Mouse (Mus musculus): Measurements from ENCODE around the gene Btbd1.
A peak's percentile ranks its signal among the peaks of the same experiment; 100 is the strongest.
"Not testable (repeated sequence)": the region's sequence is repeated elsewhere in the genome, so short reads cannot be mapped to it uniquely, and the experiment has no call there.

The Btbd1 gene

DNA sequence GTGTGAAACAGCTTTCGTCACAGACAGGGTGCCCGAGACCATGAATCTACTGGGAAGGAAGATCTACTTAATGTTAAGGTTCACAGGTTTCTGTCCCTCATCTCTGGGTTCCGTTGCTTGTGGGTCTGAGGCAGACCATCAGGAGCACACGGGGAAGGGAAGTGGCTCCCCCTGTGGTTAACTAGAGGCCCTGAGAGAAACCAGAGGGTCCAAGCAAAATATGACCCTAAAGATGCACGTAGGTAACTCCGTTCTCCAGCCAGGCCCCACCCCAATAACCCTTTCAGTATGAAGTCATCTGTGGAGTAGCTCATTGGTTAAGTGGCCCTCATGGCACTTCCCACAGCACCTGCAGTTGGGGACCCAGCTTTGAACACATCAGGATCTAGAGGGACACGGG, 20.4 kb upstream of the Btbd1 start:
- DNase-seq (ENCODE audit: low spot score): no peak

DNA sequence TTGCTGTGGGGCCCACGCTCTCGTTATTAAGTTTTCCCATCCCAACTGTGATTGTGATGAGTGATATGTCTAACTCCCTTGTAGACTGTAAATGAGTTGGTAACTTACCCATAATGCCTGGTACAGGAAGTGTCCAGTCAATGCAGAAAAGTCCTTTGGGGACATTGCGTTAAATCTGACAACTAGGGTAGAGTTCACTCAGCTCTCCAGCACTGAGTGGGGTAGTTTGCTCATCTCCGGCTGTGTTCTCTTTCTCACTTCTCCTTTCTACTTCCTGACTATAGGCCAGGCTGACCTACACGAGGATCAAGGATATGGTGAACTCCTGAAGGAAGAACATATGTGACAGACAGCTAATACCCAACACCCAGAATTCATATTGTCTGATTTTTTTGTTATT, 20.0 kb upstream of the Btbd1 start:
- no peak for DNase-seq (ENCODE audit: low spot score)

DNA sequence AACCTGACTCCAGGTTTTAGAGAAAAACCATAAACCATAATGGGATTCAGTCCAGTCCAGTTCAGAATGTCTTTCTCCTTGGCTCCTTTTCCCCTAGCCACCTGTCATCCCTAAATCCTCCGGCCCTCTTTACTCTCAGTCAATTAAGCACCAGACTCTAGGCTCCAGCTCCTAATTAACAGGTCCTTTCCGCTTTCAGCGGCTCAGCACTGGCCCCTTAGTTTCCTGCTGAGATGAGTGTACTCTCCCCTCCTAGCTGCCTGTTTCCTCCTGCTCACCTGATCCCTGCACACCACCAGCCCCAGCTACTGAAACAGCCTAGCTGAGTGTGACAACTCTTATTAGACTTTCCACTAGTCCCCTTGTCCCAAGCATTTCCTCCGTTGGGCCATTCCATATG, 18.5 kb upstream of the Btbd1 start:
- no peak for DNase-seq (ENCODE audit: low spot score)

DNA sequence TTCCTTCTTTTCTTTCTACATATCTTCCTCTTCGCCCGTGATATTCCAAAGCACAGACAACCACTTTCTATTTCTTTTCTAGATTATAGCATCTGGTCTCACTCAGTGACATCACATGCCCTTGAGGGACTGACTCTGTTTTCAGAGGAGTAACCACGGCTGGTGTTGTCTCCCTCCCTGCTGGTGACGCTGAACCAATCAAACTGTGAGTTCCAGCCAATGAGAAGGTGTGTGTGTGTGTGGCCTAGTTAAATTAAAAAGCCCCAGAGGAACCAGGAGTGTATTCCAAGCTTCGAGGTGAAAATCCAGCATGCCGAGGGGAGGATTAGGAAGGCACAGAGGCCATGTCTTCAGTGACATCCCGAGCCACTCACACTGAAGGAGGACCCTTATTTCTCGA, 17.8 kb upstream of the Btbd1 start:
- DNase-seq (ENCODE audit: low spot score): no peak

DNA sequence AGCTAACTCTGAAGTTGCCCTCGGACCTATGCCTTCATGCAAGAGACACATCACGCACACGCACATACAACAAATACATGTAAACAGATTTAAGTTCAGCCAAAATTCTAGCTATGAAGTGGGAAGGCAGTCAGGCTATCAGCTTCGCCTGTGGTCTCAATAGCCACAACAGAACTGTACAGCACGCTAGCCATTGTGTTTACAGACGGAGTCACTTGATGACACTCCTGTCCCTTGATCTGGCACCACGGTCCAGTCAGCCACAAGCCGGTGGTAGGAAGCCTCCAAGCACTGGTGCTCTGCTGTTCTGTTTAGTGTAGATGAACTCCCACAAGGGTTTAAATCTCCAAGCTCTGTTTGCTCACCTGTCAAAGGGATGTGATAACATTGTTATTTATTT, 16.8 kb upstream of the Btbd1 start:
- DNase-seq (ENCODE audit: low spot score): no peak

DNA sequence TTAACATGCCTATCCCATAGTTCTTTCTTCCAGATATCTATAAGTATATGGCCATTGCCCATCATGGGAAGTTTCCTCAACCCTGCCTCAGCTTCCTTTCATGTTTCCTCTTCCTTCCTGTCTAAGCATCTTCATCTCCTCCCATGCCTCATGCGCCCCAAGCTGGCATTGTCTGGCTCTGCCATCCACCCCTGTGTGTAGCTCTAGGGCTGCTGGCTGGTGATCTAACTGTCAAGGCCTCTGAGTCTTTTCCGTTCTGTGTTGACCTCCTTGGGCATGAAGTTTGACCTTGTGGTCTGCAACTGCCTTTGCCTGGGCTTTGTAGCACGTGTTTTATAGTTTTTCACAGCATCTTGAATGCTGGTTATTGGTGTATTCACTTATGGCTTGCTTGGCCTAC, 16.1 kb upstream of the Btbd1 start:
- no peak for DNase-seq (ENCODE audit: low spot score)

DNA sequence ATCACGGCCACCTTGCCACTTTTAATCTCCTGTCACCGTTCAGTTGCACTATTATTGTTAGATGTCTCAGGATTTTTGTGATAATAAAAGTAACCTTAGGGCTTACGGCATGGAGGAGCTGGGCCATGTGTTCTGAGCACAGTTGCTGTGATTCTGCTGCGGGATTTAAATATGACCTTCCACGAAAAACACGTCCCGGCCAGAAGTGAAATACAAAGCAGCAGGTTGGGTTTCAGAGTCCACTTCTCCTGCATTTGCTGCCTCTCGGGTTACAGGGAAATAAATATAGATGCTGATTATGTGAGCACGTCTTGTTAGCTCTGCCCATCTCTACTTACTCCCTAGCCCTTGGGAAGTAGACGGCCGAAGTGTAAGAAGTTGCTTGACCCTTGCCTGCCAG, 15.6 kb upstream of the Btbd1 start:
- no peak for DNase-seq (ENCODE audit: low spot score)

DNA sequence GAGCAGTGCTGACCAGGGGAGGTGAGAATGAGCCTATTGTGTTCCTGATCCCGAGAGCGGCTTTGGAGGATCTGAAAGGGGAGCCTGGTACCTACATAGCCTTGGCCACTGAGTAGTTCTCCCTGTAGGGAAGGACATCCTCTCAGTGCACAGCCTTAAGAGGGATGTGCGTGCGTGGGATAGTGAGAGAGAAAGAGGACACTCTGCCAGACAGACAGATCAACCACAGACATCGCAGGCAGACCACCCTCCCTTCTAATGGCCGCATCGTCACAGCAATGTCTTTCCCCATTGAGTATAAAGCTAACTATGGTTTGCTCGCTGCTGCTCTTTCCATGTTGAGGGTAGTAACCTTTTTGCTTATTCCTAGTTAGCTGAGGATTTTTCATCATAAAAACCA, 14.7 kb upstream of the Btbd1 start:
- DNase-seq (ENCODE audit: low spot score): no peak

DNA sequence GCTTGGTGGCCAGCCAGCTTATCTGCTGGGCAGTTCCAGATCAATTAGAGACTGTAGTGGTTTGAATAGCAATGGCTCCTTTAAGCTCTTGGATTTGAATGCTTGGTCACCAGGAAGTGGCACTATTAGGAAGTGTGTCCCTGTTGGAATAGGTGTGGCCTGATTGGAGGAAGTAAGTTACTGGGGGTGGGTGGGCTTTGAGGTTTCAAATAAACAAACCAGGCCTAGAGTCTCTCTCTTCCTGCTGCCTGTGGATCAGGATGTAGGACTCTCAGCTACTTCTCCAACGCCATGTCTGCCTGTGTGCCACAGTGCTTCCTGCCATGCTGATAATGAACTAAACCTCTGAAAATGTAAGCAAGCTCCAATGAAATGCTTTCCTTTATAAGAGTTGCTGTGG, 13.8 kb upstream of the Btbd1 start:
- no peak for DNase-seq (ENCODE audit: low spot score)

DNA sequence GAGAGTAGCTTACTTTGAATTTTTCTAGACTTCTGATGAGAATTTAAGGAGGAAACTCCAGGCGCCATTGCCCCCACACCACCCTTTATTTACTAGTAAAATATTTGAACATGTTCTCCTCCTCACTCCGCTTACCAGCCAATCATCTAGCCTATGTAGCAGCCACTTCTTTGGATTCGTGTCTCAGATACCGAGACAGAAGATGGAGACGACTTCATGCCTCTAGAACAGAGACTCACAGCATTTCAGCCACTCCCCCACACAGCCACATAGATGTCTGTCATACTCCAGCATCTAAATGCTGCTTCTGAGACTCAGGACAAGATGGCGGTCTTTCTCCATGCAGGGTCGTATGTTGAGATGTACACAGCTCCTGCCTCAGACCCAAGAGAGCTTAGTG, 12.9 kb upstream of the Btbd1 start:
- no peak for DNase-seq (ENCODE audit: low spot score)

DNA sequence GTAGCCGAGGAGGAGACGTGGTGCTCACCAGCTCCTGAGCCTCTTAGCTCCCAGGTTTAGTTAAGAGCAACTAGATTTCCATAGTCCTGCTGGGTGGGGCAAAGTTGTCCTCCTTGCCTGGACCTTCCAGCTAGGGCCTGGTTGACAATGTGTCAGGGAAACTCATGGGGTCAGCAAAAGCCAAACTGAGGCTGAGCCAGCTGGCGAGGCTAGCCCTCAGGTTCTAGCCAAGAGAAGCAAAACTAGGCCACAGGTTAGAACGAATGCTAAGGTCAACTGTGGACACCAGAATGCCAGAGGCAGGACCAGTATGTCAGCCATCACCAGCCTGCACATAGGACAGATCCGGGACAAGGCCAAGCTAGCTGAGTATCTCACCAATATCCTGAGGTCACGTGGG, 12.2 kb upstream of the Btbd1 start:
- no peak for DNase-seq (ENCODE audit: low spot score)

DNA sequence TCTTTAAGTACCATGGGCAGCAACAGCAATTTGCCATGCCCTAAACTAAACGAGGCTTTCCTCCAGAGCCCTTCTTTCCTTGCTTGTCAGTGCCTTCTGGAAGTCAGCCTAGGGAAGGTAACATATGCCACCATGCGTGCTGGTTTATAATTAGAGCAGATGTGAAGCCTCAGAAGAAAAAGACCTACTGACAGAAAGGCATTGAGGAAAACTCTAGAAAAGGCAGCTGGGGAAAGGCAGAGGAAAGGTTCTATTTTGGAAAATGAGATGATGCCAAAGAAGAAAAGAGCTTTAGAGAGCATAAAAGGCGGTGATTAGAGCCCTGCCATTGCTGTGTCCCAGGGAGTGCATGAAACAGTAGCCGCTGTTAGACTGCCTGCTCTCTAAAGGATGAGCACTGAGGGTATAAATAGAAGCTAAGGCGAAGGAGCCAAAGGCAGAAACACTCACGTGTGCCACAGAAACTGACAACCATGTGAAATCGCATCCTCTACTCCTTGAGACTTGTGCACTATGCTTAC, 11.5 kb upstream of the Btbd1 start:
- no peak for DNase-seq (ENCODE audit: low spot score)

DNA sequence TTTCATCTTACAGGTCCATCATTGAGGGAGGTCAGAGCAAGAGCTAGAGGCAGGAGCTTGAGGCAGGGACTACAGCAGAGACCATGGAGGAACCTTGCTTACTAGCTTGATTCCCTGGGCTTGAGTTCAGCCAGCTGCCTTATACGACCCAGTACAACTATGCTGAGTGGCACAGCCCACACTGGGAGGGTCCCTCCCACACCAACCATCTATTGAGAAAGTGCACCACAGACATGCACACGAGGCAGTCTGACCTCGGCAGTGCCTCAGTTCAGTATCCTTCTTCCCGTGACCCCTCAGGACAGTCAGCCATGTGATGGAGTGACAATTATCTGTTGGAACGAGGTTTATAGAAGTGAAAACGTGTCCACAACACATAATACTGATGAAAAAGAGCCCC, 10.5 kb upstream of the Btbd1 start:
- no peak for DNase-seq (ENCODE audit: low spot score)

DNA sequence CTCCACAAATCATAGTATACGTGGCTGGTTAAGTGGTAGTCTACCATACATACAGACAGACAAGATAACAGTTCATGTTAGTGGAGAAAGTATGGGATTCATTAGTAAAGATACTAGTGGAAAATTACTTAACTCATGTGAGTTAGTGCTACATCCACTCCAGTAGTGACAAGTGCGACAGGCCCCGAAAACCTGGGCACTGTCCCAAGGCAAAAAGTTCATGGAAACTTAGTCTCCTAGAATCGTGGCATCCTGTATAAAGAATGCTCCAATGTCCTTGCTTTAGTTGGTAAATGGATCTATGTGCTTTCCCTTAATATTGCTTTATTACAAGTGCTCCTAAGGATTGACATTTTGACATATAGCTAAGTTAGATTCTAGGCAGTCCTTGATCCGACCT, 8.5 kb upstream of the Btbd1 start:
- DNase-seq (ENCODE audit: low spot score): not testable (repeated sequence)

DNA sequence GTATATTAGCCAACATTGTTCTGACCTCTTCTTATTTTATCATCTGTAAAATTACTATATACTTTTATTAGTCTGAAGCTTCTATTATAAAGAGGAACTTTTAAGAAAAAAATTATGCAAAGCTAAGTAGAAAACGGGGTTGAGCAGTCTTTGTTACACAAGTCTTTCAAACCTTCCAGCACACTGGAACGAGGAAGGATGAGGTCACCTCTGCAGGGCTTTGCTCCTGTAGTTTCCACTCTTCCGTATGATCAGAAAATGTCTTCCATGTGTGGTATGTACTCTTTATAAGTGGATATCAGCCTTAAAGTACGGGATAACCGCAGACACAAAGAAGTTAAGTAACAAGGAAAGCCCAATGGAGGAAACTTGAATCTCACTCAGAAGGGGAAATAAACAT, 6.2 kb upstream of the Btbd1 start:
- no peak for DNase-seq (ENCODE audit: low spot score)

DNA sequence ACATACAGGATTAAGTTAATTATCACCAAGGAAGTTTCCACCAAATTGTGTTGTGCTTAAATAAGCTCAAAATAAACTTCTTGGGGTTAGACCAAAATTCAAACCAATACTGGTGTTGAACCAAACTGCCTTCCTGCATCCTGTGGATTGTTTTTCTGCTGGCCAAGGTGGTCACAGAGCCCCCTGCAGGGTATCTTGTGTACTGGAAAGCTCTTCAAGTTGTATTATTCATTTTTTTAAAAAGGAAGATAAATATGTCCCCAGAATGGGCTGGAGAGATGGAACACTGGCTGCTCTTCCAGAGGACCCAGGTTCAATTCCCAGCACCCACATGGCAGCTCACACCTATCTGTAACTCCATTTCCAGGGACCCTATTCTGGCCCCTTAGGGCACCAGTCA, 5.6 kb upstream of the Btbd1 start:
- no peak for DNase-seq (ENCODE audit: low spot score)

DNA sequence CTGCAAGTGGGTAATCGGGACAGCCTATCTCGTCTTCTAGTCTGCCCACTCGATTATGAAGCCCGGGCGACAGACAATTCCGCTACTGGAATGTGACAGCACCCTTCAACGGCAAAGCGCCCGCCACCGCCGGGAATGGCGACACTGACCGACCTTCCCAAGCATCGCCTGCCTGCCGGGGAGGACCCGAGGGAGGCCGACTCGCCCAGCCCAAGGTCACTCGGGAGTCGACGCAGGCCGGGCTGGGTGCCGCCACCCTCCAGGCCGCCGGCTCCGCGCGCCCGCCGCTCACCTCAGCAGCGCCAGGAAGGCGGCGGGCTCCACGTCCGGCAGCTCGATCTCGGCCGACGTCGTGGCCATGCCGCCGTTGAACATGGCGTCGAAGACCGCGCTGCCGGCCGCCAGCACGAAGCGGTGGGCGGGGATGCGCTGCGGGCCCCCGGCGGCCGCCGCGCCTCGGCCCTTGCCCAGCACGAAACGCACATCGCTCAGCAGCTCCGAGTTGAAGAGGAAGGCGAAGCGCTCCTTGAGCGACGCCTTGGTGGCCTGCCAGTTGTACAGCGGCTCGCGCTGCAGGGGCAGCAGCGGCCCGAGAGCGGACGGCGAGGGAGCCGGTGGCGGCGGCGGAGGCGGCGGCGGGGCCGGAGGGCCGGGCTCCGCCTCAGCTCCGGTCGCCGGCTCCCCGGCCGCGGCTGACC, 401 bp downstream of the Btbd1 start:
- no peak for DNase-seq (ENCODE audit: low spot score)

DNA sequence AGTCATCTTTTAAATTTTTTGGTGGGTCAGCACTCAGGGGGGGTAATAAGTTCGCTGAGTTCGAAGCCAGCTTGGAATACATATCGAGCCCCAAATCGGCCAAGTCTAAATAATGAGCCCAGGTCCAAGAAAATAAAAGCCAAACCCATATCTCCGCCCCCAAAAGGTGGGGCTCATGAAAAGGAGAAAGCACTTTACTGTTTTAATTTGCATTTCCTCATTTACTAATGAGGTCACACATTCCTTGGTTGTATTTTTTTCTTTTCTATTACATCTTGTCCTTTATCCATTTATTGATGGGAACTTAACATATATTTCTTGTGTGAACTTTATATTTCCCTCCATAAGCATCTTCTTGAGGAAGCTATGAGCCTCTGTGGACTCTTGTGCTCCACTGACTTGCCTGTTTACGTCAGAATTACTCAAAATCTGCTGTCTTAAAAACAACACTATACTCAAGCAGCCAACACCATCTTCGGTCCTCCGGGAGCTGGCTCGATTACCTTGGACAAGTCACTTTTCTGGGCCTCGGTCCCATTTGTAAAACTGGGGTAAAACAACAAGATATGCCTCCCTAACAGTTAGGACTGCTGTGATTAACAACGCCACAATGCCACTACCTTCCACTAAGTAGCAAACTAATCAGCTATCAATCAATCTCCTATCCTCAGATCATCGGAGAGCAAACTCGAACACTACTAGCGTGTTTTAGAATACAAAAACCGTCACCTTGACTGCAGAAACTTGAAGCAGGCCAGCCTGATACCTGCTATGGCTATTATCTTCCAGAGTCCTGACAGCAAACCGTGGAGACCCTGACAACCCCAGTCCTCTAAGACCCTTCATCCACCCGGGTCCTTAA, 1.2 kb downstream of the Btbd1 start:
- DNase-seq (ENCODE audit: low spot score): no peak

DNA sequence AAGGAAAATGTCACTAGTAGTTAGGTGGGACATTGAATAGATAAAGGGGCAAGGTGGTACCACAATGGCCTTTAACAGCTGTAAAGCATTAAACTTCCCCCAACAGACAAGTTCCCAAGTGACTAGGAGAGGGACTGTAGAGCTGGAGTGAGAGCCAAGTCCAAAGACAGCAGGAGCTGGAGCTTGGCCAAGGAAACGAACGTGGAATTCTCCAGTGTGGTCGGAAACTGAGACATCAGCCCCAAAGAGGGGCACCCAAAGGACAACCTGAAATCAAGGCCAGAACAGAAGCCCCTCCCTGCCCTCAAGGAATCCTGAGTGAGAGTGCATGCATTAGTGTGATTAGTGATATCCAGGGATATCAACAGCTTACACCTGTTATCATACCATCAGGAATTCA, 3.9 kb downstream of the Btbd1 start:
- no peak for DNase-seq (ENCODE audit: low spot score)

DNA sequence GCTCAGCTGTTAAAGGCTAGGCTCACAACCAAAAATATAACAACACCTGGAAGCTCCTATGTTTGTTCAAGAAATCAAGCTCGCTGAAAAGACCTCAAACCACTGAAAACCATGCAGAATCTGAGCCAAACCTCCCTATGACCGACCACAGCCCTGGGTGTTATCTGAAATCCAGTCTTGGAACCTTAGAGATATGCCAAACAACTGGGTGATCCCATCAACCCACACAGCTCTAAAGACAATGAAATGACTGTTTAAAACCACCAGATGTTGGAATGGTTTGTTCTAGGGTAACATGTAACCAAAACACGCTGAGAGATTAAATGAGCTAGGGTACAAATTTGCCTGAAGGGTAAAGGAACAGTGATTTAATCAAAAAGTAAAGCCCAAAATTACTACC, 4.3 kb downstream of the Btbd1 start:
- DNase-seq (ENCODE audit: low spot score): no peak

DNA sequence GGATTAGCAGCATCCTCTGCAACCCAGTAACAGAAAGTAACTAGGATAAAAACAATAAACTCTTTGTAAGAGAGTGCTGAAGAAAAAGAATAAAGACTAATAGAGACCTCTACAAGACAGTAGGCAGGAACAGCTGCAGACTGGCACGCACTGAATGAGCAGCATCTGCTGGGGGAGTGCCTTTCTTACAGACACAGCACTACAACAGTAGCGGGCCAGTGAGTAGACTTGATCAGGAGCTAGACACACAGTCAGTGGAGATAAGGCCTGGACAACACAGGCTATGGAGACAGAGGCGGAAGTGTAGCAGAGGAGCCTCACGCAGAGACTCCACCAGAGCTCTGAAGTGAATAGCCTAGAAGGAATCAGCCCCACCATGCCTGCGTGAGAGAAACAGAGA, 23.2 kb downstream of the Btbd1 start:
- no peak for DNase-seq (ENCODE audit: low spot score)

DNA sequence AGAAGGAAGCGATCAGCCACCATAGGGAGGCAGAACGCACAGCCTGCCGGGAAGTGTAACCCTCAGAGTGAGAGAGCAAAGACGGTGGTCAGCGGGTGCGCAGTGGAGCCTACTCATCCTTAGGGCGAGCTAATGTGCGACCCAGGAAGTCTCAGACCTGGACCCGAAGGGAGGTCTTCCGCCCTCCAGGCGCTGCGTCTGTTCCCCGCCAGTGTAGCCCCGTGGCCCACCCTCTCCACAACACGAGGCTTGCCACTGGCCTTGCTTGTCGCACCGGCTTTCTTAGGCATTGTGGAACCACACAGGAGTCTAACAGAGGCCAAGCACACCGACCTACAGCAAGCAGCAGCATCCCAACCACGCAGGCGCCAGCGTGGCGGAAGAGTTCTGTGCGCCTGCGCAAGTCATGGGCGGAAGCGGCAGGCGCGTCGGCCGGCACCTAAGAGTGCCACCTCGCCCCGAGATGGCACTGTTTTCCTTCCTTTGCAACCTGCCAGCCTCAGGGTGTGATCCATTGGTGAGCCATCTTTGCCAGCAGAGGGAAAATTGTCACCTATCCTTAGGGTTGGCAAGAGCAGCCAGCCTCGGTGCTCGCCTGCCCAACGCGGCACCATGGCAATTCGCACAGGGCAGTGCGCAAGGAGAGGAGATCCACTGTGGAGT, 40.0 kb downstream of the Btbd1 start, which contains the start of gene 3110040N11Rik:
3110040N11Rik (minus strand) TSS at position 384 of the 663 bp plus-strand sequence.
- peak; percentile 56 for DNase-seq (ENCODE audit: low spot score)

DNA sequence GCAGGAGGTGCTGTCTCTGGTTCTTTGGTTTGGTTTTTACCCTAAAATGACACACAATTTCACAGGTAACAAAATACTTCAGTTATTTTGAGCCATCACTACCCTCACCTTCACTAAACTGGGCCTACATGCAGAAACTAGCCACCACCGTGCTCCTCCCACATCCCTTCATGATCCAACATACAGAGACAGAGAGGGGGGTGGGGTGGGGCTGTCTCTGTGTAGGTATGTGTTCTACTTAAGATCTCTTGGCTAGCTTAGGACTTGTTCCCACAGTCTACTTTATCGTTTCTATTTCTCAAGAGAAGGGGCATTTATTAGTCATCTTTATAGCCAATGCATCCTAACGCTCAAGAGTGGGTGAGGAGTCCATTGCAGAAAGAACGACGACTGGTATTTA, 40.7 kb downstream of the Btbd1 start:
- peak; percentile 13 for DNase-seq (ENCODE audit: low spot score)

Data from layer of hippocampus, adult 9-10 months (tissue).